Mouse (Mus musculus): ENCODE data around the gene Clk1. TPM values are rescaled to one million over a fixed set of nuclear protein-coding genes. Genes with fewer than 3 reads are reported as not detected.
A peak's percentile ranks its signal among the peaks of the same experiment; 100 is the strongest.

The Clk1 gene
- 100 to 1,000 TPM; 104 to 159 TPM for total RNA-seq (2021)
- long read RNA-seq, experiment 1, full-length matches to known transcripts, result 29 of 39 reads
- long read RNA-seq, experiment 1, partial matches to known transcripts, result 6 of 39 reads
- long read RNA-seq, experiment 1, other reads (novel, unspliced or antisense), result 4 of 39 reads
- long read RNA-seq, experiment 2, full-length matches to known transcripts, result 28 of 38 reads
- long read RNA-seq, experiment 2, partial matches to known transcripts, result 5 of 38 reads
- long read RNA-seq, experiment 2, other reads (novel, unspliced or antisense), result 5 of 38 reads

DNA sequence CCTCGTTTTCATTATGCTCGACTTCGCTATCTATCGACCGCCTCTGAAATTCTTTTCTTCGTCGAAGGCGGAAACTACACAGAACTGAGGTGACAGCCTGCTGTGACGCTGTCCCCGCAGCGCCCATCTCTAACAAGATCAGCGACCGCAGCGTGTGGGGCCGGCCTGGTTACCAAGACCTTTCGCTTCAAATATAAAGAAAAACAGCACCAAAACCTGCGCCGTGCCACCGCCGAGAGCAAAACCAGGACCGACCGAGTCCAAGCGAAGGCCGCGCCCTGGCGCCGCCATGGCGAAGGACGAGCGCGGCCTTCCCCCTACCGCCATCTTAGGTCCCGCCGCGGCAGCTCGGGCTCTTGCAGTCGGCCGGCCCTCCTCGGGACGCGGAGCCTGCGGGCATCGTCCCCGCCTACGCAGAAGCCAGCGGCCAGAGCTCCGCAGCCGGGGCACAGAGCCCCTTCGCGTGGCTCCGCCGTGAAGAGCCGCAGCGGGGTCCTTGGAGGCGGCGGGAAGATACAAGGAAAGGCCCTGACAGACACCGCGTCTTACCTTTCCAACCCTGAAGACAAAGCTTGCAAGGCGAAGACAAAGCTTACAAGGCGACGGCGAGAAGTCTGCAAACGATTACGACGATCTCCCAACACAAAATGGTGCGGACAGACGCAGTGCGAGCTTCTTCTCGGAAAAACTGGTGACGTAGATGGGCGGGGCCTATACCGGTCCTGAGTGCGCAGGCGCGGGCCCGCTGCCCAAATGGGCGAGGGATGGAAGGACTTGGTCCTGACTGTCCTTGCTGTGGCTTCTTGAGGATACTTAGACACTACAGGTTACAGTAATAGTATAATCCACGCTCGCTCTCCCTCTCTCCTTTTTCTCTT, at the start of gene Clk1:
Clk1 (minus strand) TSS at position 696 of the 878 bp plus-strand sequence.
- TF ChIP-seq CTCF (conservative IDR thresholded peaks at IDR 0.05), result no peak
- DNase-seq (ENCODE audit: low spot score in 2 of 2), result peak; percentile 95 to 97
- peak within 1 kb of the TSS; percentile 99 for H3K27ac ChIP-seq
- peak within 1 kb of the TSS; percentile 99 for H3K4me3 ChIP-seq

DNA sequence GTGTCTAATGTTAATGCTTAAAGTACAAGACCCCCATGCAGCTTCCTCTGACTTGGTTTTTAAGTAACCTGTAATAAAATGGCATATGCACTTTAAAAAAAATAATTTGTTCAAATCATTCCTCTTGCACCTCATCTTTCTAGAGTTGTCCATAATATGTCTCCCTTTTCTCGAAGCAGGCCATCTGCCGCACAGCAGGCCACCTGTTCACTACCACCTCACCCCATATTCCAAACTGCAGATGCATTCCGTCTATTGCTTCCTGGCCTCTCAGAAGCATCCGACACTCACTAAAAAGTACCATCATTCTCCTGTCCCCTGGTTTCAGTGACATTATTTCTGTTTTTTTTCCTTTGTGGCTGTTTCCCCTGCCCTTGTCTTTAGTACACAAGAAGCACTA, 41.7 kb upstream of the Clk1 start:
- DNase-seq (ENCODE audit: low spot score in 2 of 2), result no peak
- no peak for TF ChIP-seq CTCF (conservative IDR thresholded peaks at IDR 0.05)
- H3K27ac ChIP-seq, result peak overlapping the region; percentile 54; the same call in 1 of the 2 replicates
- H3K4me3 ChIP-seq, result no peak overlapping the region

DNA sequence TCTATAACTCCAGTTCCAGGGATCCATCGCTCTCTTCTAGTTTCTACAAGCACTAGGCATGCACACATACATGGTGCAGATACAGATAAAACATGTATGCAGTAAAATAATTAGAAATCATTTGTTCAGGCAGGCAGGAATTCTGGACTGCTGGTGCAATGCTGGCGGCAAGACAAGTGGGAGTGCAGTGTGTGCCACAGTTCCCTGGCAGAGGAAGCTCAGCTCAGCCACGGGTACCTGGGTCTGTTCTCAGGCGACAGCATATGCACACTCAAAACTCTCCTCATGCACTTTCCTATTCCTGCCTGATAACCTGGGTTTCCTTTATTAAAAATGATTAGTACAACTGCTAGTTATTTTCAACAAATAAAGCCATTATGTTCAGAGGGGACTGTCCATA, 41.2 kb upstream of the Clk1 start:
- Histone ChIP-seq H3K27ac (peak overlapping the region; percentile 54; the same call in 1 of the 2 replicates), H3K4me3 (no peak overlapping the region)
- TF ChIP-seq CTCF (conservative IDR thresholded peaks at IDR 0.05), result no peak
- DNase-seq (ENCODE audit: low spot score in 2 of 2), result no peak

DNA sequence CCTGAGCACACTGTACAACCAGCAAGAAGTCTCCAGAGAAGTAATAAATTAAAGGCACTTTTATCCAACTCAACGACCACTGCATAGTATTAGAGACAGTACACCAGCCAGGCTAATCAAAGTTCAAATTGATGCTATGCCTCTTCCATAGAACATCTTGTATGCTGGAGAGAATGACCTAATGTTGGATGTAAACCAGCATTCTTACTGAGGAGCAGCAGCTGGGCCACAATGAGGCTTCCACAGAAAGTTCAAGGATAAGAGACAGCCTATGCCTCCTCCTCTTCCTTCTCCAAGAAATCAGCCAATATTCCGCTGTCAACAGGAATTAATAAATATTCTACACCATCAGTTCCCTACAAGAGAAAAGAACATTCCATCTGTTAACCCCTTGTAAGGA, 40.1 kb upstream of the Clk1 start:
- peak overlapping the region; percentile 54; the same call in 1 of the 2 replicates for H3K27ac ChIP-seq
- no peak overlapping the region for H3K4me3 ChIP-seq
- no peak for DNase-seq (ENCODE audit: low spot score in 2 of 2)
- no peak for TF ChIP-seq CTCF (conservative IDR thresholded peaks at IDR 0.05)

DNA sequence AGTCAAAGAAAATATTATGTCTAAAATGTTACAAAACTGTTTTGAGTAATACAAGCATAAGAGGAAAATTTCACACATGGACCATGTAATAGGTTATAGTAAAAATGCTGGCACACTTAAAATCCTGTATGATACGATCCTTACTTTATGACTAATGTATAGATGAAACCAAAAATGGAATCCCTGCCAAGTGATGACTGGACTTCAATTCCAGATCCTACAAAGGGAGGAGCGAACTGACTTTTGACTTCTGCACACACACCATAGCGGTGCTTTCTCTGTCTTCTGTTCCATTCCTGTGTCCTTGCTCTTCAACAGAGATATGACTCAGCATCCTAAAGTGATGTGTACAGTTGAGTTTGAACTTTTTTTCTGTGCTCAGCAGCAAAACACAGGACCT, 36.7 kb upstream of the Clk1 start:
- no peak for DNase-seq (ENCODE audit: low spot score in 2 of 2)
- TF ChIP-seq CTCF (conservative IDR thresholded peaks at IDR 0.05), result no peak
- no peak overlapping the region for H3K4me3 ChIP-seq
- no peak overlapping the region for H3K27ac ChIP-seq

DNA sequence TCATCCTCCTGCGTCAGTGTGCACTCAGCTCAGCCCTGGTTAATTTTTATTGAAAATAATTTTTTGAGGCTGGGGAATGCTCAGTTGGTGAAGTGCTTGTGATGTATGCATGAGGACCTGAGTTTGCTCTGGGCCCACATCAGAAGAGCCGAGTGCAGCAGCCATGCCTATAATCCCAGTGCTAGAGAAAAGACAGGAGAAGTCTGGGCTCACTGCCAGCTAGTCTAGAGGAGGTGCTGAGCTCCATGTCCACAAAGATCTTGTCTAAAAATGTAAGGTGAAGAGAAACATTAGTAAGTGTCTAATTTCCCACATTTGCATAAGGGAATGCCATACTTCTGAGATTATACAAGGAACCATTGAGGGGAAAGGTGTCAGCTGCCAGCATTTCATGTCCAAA, 35.0 kb upstream of the Clk1 start:
- Histone ChIP-seq H3K4me3 (no peak overlapping the region), H3K27ac (no peak overlapping the region)
- TF ChIP-seq CTCF (conservative IDR thresholded peaks at IDR 0.05), result no peak
- DNase-seq (ENCODE audit: low spot score in 2 of 2), result no peak

DNA sequence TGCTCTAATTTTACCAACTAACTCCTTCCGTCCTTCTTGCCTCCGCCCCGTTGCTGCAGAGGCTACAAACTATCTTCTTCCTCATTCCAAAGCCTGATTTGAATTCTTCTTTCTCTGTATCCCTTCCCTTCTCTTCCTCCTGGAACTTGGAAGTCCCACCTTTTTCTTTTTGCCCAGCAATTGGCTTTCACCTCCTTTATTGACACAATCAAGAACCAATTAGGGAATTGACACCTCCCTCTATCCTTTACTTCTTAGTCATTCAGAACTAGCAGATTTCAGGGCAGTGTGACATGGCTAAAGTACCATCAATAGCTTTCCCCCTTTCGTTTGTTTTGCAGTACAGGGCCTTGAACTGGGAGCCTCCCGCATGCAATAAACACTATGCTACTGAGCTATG, 34.3 kb upstream of the Clk1 start:
- Histone ChIP-seq H3K27ac (peak overlapping the region; percentile 61), H3K4me3 (no peak overlapping the region)
- no peak for DNase-seq (ENCODE audit: low spot score in 2 of 2)
- no peak for TF ChIP-seq CTCF (conservative IDR thresholded peaks at IDR 0.05)

DNA sequence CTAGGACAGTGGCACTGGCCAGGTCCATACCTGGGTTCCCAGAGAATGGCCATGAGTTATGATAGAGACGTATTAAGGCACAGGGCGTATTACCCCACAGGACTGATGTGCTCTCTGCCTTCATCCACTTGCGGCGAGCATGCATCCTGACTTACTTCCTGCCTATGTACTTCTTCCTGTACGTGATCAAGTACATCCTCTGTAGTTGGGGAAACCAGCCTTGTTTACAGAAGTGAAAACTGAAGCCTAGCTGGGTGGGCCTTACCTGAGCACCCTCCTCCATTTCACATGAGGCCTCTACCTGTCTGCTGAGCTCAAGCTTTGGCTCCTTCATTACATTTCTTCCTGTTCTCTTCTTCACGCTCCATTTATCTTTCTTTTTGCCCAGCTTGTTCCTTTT, 30.4 kb upstream of the Clk1 start:
- Histone ChIP-seq H3K27ac (no peak overlapping the region), H3K4me3 (no peak overlapping the region)
- no peak for DNase-seq (ENCODE audit: low spot score in 2 of 2)
- no peak for TF ChIP-seq CTCF (conservative IDR thresholded peaks at IDR 0.05)

DNA sequence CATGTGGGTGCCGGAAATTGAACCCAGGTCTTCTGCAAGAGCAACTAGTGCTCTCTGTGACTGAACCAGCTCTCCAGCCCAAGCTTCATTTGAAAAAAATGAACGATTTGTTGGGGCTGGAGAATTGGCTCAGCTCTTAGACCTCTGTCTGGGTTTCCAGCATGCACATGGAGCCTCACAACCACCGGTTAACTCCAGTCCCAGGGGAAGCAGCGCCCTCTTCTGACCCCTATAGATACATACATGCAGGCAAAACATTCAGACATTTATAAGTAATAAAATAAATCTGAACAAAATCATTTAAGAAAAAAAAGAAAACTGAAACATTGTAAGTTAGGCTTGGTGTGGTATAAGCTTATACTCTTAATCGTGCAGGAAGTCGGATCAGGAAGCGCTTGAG, 24.5 kb upstream of the Clk1 start:
- DNase-seq (ENCODE audit: low spot score in 2 of 2), result no peak
- Histone ChIP-seq H3K4me3 (no peak overlapping the region), H3K27ac (no peak overlapping the region)
- peak; percentile 37 for TF ChIP-seq CTCF (conservative IDR thresholded peaks at IDR 0.05)

DNA sequence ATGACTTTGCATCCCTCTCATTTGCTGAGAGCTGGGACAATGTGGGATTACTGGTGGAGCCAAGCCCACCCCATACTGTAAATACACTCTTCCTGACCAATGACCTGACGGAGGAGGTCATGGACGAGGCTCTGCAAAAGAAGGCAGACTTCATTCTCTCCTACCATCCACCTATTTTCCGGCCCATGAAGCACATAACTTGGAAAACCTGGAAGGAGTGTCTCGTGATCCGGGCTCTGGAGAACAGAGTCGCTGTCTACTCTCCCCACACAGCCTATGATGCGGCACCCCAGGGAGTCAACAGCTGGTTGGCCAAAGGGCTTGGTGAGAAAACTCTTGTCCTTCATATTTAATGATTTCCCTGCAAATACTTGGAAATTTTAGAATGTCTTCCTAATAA, 23.9 kb upstream of the Clk1 start:
- no peak for TF ChIP-seq CTCF (conservative IDR thresholded peaks at IDR 0.05)
- no peak overlapping the region for H3K27ac ChIP-seq
- no peak overlapping the region for H3K4me3 ChIP-seq
- no peak for DNase-seq (ENCODE audit: low spot score in 2 of 2)

DNA sequence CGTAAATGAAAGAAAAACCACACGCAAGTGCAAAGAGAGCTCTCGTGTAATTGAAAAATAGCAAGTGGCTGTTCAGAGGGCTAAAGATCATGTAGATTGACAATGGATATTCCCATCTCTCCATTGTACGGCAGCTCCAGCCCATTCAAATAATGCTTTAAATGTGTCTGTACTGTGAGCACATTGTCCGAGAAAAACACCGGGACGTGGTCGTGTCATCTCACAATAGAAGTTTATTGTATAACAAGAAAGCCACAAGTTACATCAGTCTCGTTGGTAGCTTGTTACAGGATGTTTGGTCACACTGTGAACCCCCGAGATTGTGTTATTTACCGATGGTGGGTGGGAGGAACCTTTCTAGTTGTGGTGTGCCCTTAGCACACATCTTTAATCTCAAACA, 22.0 kb upstream of the Clk1 start:
- H3K4me3 ChIP-seq, result peak overlapping the region; percentile 83
- DNase-seq (ENCODE audit: low spot score in 2 of 2), result no peak
- no peak for TF ChIP-seq CTCF (conservative IDR thresholded peaks at IDR 0.05)
- peak overlapping the region; percentile 94 for H3K27ac ChIP-seq

DNA sequence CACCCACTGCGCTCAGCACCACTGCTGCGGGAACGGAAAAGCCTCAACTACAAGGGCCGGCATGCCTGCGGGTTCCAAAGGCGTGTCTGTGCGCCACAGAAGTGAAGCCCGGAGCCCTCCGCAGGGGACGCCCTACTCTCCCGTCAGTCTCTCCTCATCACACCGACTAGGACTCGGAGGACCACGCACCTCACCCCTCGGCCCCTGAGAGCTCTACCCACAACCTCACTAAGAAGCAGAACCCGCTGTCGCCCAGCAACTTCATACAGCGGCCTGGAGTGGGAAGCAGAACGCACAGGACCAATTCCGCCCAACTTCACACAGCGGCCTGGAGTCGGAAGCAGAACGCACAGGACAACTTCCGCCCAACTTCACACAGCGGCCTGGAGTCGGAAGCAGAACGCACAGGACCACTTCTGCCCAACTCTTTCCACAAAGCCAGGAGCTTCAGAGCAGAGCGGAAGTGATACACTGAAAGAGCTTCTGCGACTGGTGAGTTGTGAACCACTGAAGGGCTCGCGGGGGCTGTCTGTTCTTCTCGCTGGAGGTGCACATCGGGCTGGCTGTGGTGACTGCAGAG, 21.4 kb upstream of the Clk1 start, which contains the start of the genes Nif3l1 and Ppil3:
Nif3l1 (plus strand) TSS at position 9 of the 580 bp plus-strand sequence.
Ppil3 (minus strand) TSS at position 344 of the 580 bp plus-strand sequence.
- peak; percentile 51 for TF ChIP-seq CTCF (conservative IDR thresholded peaks at IDR 0.05)
- Histone ChIP-seq H3K4me3 (peak within 1 kb of the TSS; percentile 83), H3K27ac (peak within 1 kb of the TSS; percentile 94)
- DNase-seq (ENCODE audit: low spot score in 2 of 2), result peak; percentile 86 to 93

DNA sequence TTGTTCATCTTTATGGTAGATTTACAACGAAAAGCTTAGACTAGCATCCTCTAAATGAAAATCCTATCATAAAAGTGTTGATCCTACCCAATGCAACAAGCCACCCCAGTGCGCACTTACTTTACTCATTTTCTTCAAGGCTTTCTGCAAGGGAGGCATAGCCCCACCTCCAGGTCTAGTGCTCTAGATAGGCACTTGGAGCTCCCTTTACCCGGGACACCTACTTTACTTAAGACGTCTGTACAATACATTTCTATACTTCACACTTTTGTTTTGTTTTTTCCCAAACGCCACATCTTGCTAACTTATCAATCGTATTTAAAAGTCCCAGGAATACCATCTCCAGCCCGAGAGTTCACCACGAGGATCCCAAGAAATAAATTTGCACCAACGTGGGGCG, 20.8 kb upstream of the Clk1 start:
- H3K27ac ChIP-seq, result peak overlapping the region; percentile 94
- TF ChIP-seq CTCF (conservative IDR thresholded peaks at IDR 0.05), result no peak
- DNase-seq (ENCODE audit: low spot score in 2 of 2), result no peak
- H3K4me3 ChIP-seq, result peak overlapping the region; percentile 83

Data from layer of hippocampus, adult 2 months (tissue).